ENCODE assay signal across 21 mouse cellular contexts in the genomic region with DNA sequence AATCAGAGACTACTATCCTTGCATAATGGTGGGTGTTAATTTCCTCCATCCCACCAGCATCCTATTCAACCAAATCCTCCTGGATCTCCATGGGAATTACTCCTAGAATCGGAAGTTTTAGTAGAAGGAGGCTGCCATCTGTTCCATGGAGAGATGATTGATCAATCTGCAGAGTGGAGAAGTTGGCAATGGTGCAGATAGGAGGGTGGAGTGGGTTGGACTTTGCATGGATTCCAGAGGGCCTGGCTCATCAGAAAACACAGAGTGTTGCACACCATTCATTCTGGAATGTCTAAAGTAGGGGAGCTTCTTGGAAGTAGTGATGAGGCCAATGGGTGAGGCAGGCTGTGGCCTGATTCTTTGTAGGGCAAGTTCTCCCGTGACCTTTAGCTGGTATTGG. TPM values are rescaled to one million over a fixed set of nuclear protein-coding genes. Genes with fewer than 3 reads are reported as not detected.
DNase-seq lines count a peak whose midpoint lies in the region; TF ChIP-seq lines count a peak whose summit lies in the region.
"Had no signal": no experiment of that assay in that cellular context is flagged by ENCODE, and none has a peak within 500 bp of the region (broad histone marks: within the 10 kb centered on the region; RNA-seq: fewer than 3 reads in every experiment).

No protein-coding gene starts in this region.

- H3K4me3 ChIP-seq in left cerebral cortex, adult 2 months: no peak overlapping the region
- H3K4me3 ChIP-seq: embryonic facial prominence, embryonic 13.5 days; forebrain, embryonic 15.5 days; heart, adult 2 months; heart, embryonic 15.5 days; midbrain, embryonic 12.5 days had no signal

- intact Hi-C loops in left cerebral cortex, adult 2 months (cut with DNase I): no loop called here
- intact Hi-C loops in left cerebral cortex, postnatal 4 days (cut with DNase I): no loop called here

- peak; percentile 14 to 15 for DNase-seq in left cerebral cortex, adult 2 months (ENCODE audit: extremely low spot score in 1 of 2, low spot score in 2 of 2)
- no peak for DNase-seq in left cerebral cortex, postnatal 4 days
- DNase-seq in layer of hippocampus, adult 18-20 months (ENCODE audit: low spot score in 2 of 2): peak; percentile 77 to 78
- peak; percentile 69 for DNase-seq in layer of hippocampus, adult 9-11 months
- peak; percentile 40 for DNase-seq in telencephalon, adult 2 months (ENCODE audit: low read depth, low spot score)
- DNase-seq in kidney, postnatal 4 days: no peak
- DNase-seq in kidney, adult 18-20 months: no peak
- DNase-seq: adrenal gland, postnatal 10 days; cerebellum, adult 11 months; cerebellum, postnatal 14 days; gastrocnemius, postnatal 25 days; heart, adult 2 months; kidney, adult 2 months; kidney, postnatal 10 days had no signal

- no peak for TF ChIP-seq CTCF in left cerebral cortex, adult 2 months (IDR thresholded peaks at IDR 0.05)

- no peak overlapping the region for H3K27ac ChIP-seq in left cerebral cortex, adult 2 months
- H3K27ac ChIP-seq: embryonic facial prominence, embryonic 13.5 days; forebrain, embryonic 15.5 days; heart, adult 2 months; heart, embryonic 15.5 days; liver, embryonic 14.5 days; midbrain, embryonic 12.5 days; stomach, postnatal 0 days had no signal

RNA-seq across cellular contexts. Expression of a gene that starts 41.9 kb away (rescaled TPM):
- total RNA-seq in left cerebral cortex, adult 2 months (2021): 100 to 1,000 TPM; 134 to 141 TPM
- total RNA-seq in left cerebral cortex, postnatal 4 days (2021): 100 to 1,000 TPM; 122 to 129 TPM
- total RNA-seq in layer of hippocampus, adult 18-20 months (2021): 100 to 1,000 TPM; 130 to 138 TPM
- total RNA-seq: monocyte, adult 5-6 weeks had no signal

Comparison
In these comparisons a context has a peak if more than half of its experiments do, and no peak if none do; other contexts are left out.
1. DNase-seq: peak in left cerebral cortex, adult 2 months (2 of 2), layer of hippocampus, adult 18-20 months (2 of 2), layer of hippocampus, adult 9-11 months (single experiment) and telencephalon, adult 2 months (single experiment); none in left cerebral cortex, postnatal 4 days (single experiment), kidney, postnatal 4 days (0 of 2) and kidney, adult 18-20 months (single experiment).